Comparison of ENCODE assay signal across 12 mouse cellular contexts in the genomic region with DNA sequence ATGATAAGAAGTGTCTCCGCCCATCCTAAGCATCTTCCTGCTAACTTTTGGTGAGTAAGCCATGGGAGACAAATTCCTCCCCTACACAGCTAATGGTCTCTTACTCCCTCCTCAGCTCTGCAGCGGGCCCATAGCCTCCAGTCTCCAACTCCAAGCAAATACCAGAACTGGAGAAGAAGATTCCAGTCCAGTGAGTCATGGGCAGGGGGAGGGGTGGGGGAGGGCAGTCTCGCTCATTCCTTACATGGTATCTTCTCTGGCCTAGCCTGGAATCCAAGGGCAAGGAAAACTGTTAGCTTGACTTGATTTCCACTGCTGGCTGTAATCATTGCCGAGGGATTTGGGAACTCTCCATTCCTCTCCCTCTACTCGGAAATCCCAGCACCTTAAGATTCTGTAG. TPM values are rescaled to one million over a fixed set of nuclear protein-coding genes. Genes with fewer than 3 reads are reported as not detected.
A peak's percentile ranks its signal among the peaks of the same experiment; 100 is the strongest.
DNase-seq lines count a peak whose midpoint lies in the region; ATAC-seq and TF ChIP-seq lines count a peak whose summit lies in the region.
"Had no signal": no experiment of that assay in that cellular context is flagged by ENCODE, and none has a peak within 500 bp of the region (broad histone marks: within the 10 kb centered on the region; RNA-seq: fewer than 3 reads in every experiment).

No protein-coding gene starts in this region.

- H3K36me3 ChIP-seq in midbrain, embryonic 11.5 days (ENCODE audit: control insufficient read depth, insufficient read depth, low read length): no peaks in the 10 kb centered on the region
- no peaks in the 10 kb centered on the region for H3K36me3 ChIP-seq in midbrain, embryonic 14.5 days (ENCODE audit: control insufficient read depth, insufficient read depth, low read length)
- no peaks in the 10 kb centered on the region for H3K36me3 ChIP-seq in limb, embryonic 15.5 days
- no peaks in the 10 kb centered on the region for H3K36me3 ChIP-seq in forebrain, postnatal 0 days (ENCODE audit: insufficient read depth)
- H3K36me3 ChIP-seq: neural tube, embryonic 13.5 days had no signal

- no peak for ATAC-seq in midbrain, embryonic 11.5 days (ENCODE audit: low FRiP score)
- no peak for ATAC-seq in midbrain, embryonic 14.5 days (ENCODE audit: low FRiP score, low TSS enrichment)
- peak; percentile 27; the same call in 1 of the 2 replicates for ATAC-seq in limb, embryonic 15.5 days (ENCODE audit: insufficient number of reproducible peaks, low FRiP score, low TSS enrichment, low read depth)
- no peak for ATAC-seq in forebrain, postnatal 0 days
- ATAC-seq in frontal cortex, adult (ENCODE audit: low TSS enrichment): no peak

- H3K27me3 ChIP-seq in midbrain, embryonic 11.5 days (ENCODE audit: control insufficient read depth, insufficient read depth, low read length): no peaks in the 10 kb centered on the region
- no peaks in the 10 kb centered on the region for H3K27me3 ChIP-seq in midbrain, embryonic 14.5 days (ENCODE audit: control insufficient read depth, insufficient read depth, low read length)
- no peaks in the 10 kb centered on the region for H3K27me3 ChIP-seq in limb, embryonic 15.5 days
- H3K27me3 ChIP-seq in forebrain, postnatal 0 days (ENCODE audit: insufficient read depth, low read length): no peaks in the 10 kb centered on the region
- H3K27me3 ChIP-seq: neural tube, embryonic 13.5 days had no signal

- intact Hi-C loops in heart, postnatal 25 days (cut with DNase I): loop anchor here (2.0 to 10.0 kb wide), 2 partner anchors 757 to 889 kb away; no protein-coding TSS in a partner anchor

- peak; percentile 94 for DNase-seq in heart, adult 11 months
- DNase-seq in heart, postnatal 25 days (ENCODE audit: low spot score): no peak
- DNase-seq in midbrain, embryonic 11.5 days (ENCODE audit: low spot score, missing footprints): peak; percentile 82
- no peak for DNase-seq in midbrain, embryonic 14.5 days
- DNase-seq in yolk sac, embryonic 10.5 days (ENCODE audit: low spot score): peak; percentile 87
- DNase-seq in forebrain, postnatal 0 days: no peak
- DNase-seq: cerebellum, postnatal 25 days had no signal

- TF ChIP-seq CTCF in forebrain, postnatal 0 days (IDR thresholded peaks at IDR 0.05; ENCODE audit: low read depth): no peak

- no peak overlapping the region for H3K9ac ChIP-seq in midbrain, embryonic 11.5 days (ENCODE audit: low read length)
- no peak overlapping the region for H3K9ac ChIP-seq in midbrain, embryonic 14.5 days (replicated peaks; ENCODE audit: low read length)
- H3K9ac ChIP-seq in limb, embryonic 15.5 days: no peak overlapping the region
- H3K9ac ChIP-seq in forebrain, postnatal 0 days: no peak overlapping the region
- H3K9ac ChIP-seq: neural tube, embryonic 13.5 days had no signal

- H3K4me2 ChIP-seq in midbrain, embryonic 11.5 days: no peak overlapping the region
- H3K4me2 ChIP-seq in midbrain, embryonic 14.5 days (ENCODE audit: low read length): no peak overlapping the region
- no peak overlapping the region for H3K4me2 ChIP-seq in limb, embryonic 15.5 days
- no peak overlapping the region for H3K4me2 ChIP-seq in forebrain, postnatal 0 days (ENCODE audit: low read depth)
- H3K4me2 ChIP-seq: neural tube, embryonic 13.5 days had no signal

- H3K9me3 ChIP-seq in midbrain, embryonic 11.5 days (ENCODE audit: control insufficient read depth, low read length): no peaks in the 10 kb centered on the region
- no peaks in the 10 kb centered on the region for H3K9me3 ChIP-seq in midbrain, embryonic 14.5 days (ENCODE audit: control insufficient read depth, low read length)
- no peaks in the 10 kb centered on the region for H3K9me3 ChIP-seq in limb, embryonic 15.5 days
- no peaks in the 10 kb centered on the region for H3K9me3 ChIP-seq in forebrain, postnatal 0 days (ENCODE audit: low read length)
- H3K9me3 ChIP-seq: neural tube, embryonic 13.5 days had no signal

- 73% methylated on average over 5 of the region's 5 CpGs for WGBS in midbrain, embryonic 11.5 days
- 71% methylated on average over 5 of the region's 5 CpGs for WGBS in midbrain, embryonic 14.5 days
- WGBS in limb, embryonic 15.5 days: 41% methylated on average over 5 of the region's 5 CpGs
- WGBS in forebrain, postnatal 0 days: 77% methylated on average over 5 of the region's 5 CpGs

- no peak overlapping the region for H3K4me3 ChIP-seq in midbrain, embryonic 11.5 days (ENCODE audit: low read depth, low read length)
- H3K4me3 ChIP-seq in midbrain, embryonic 14.5 days (replicated peaks; ENCODE audit: low read depth, low read length): no peak overlapping the region
- no peak overlapping the region for H3K4me3 ChIP-seq in limb, embryonic 15.5 days
- H3K4me3 ChIP-seq in forebrain, postnatal 0 days (ENCODE audit: low read depth, low read length): no peak overlapping the region
- H3K4me3 ChIP-seq: layer of hippocampus, adult 2 months; neural tube, embryonic 13.5 days had no signal

- H3K27ac ChIP-seq in midbrain, embryonic 11.5 days (ENCODE audit: low read depth, low read length): no peak overlapping the region
- no peak overlapping the region for H3K27ac ChIP-seq in midbrain, embryonic 14.5 days (replicated peaks; ENCODE audit: low read depth, low read length)
- H3K27ac ChIP-seq in limb, embryonic 15.5 days: no peak overlapping the region
- no peak overlapping the region for H3K27ac ChIP-seq in forebrain, postnatal 0 days (ENCODE audit: low read depth, low read length)
- H3K27ac ChIP-seq: layer of hippocampus, adult 2 months; macrophage; neural tube, embryonic 13.5 days had no signal

- no peaks in the 10 kb centered on the region for H3K4me1 ChIP-seq in midbrain, embryonic 11.5 days (ENCODE audit: control insufficient read depth, insufficient read depth, low read length)
- no peaks in the 10 kb centered on the region for H3K4me1 ChIP-seq in midbrain, embryonic 14.5 days (ENCODE audit: control insufficient read depth, insufficient read depth, low read length)
- H3K4me1 ChIP-seq in limb, embryonic 15.5 days: peaks cover 15% of the 10 kb centered on the region; the same call in 1 of the 2 replicates
- H3K4me1 ChIP-seq in forebrain, postnatal 0 days (ENCODE audit: insufficient read depth): no peaks in the 10 kb centered on the region
- H3K4me1 ChIP-seq: neural tube, embryonic 13.5 days had no signal

RNA-seq across cellular contexts. Expression of gene Parva, which starts 51.4 kb away (rescaled TPM):
- total RNA-seq in heart, postnatal 25 days (2021): 10 to 100 TPM; 55.2 to 61.3 TPM
- 50.0 and 50.2 TPM in 2 replicates for polyA plus RNA-seq in midbrain, embryonic 11.5 days (2014; fragmentation: Nextera tagmentation; extraction: Ambion mirVana)
- polyA plus RNA-seq in midbrain, embryonic 14.5 days (2014; fragmentation: Nextera tagmentation; extraction: Ambion mirVana): 16.5 and 24.6 TPM in 2 replicates
- polyA plus RNA-seq in limb, embryonic 15.5 days (2015; fragmentation: Nextera tagmentation; extraction: Ambion mirVana): 89.9 and 95.9 TPM in 2 replicates
- total RNA-seq in forebrain, postnatal 0 days (2014; rRNA removed): 13.9 and 17.6 TPM in 2 replicates
- 12.0 and 19.1 TPM in 2 replicates for polyA plus RNA-seq in forebrain, postnatal 0 days (2015; fragmentation: Nextera tagmentation; extraction: Ambion mirVana)

Comparison
In these comparisons a context has a peak if more than half of its experiments do, and no peak if none do; other contexts are left out.
1. DNase-seq: peak in heart, adult 11 months (single experiment), midbrain, embryonic 11.5 days (single experiment) and yolk sac, embryonic 10.5 days (single experiment); none in heart, postnatal 25 days (single experiment), midbrain, embryonic 14.5 days (single experiment) and forebrain, postnatal 0 days (single experiment).